Mouse (Mus musculus) cerebellum, adult 2 months (tissue): ENCODE results near the gene Tpsg1.

Experiments used
- CTCF ChIP-seq: fragments of 200-500 bp; IDR thresholded peaks from 2 replicates; pipeline ENCODE4 v1.5.1; 2011; ENCODE audit warnings: low read depth, mild to moderate bottlenecking, control low read depth, low read length, moderate library complexity, borderline replicate concordance; ENCODE audit not compliant: insufficient read depth
- POLR2A ChIP-seq: fragments of 200-500 bp; IDR thresholded peaks from 2 replicates; pipeline ENCODE4 v1.6.1; 2011; ENCODE audit warnings: low read length, control low read depth, borderline replicate concordance; ENCODE audit not compliant: insufficient read depth

- TF ChIP-seq CTCF (no peak), POLR2A (no peak)
These were observed 33.2 kb downstream of the Tpsg1 start for GRCm38 (mm10) chr17:25402224-25402623.
